Mouse (Mus musculus): ENCODE measurements at regions not wholly inside any gene's neighbourhood (a gene's known extent, or its start where the extent isn't known, plus 50 kb on each side); places are given as distances from the start of the nearest gene placed in this dataset.

GRCm38 (mm10) chrX:140269742-140270457 is 72.2 kb upstream of the Frmpd3 start:
- H3K9ac ChIP-seq (ENCODE audit: control insufficient read depth, low read depth, low read length, poor library complexity, severe bottlenecking): no peak overlapping the region
- H3K79me2 ChIP-seq (ENCODE audit: control insufficient read depth, insufficient read depth, low read length, poor library complexity): no peaks in the 10 kb centered on the region
- H3K4me3 ChIP-seq (ENCODE audit: control insufficient read depth in 1 of 2, insufficient read depth in 1 of 2, low read depth in 2 of 2, low read length in 2 of 2): no peak overlapping the region
- no peaks in the 10 kb centered on the region for H3K36me3 ChIP-seq (ENCODE audit: control insufficient read depth in 1 of 2, insufficient read depth in 2 of 2, low read length in 2 of 2)
- no peaks in the 10 kb centered on the region for H3K4me1 ChIP-seq (ENCODE audit: control insufficient read depth in 1 of 2, insufficient read depth in 2 of 2, low read length in 2 of 2)
- H3K27me3 ChIP-seq (ENCODE audit: control insufficient read depth in 1 of 2, insufficient read depth in 2 of 2, low read length in 2 of 2): peaks cover 6 to 17% of the 10 kb centered on the region in 2 experiments
- no peak overlapping the region for H3K27ac ChIP-seq (ENCODE audit: control insufficient read depth, low read depth, low read length)
- no peak for TF ChIP-seq MAFK (IDR thresholded peaks at IDR 0.05; ENCODE audit: borderline replicate concordance, low read depth, low read length)
- no peak for TF ChIP-seq SMC3 (IDR thresholded peaks at IDR 0.05; ENCODE audit: low read depth, low read length)
- no peak for TF ChIP-seq CHD1 (IDR thresholded peaks at IDR 0.05; ENCODE audit: low read depth, low read length)
- TF ChIP-seq NRF1 (IDR thresholded peaks at IDR 0.05; ENCODE audit: insufficient read depth, low read depth, low read length, poor library complexity, severe bottlenecking): no peak
- TF ChIP-seq MXI1 (IDR thresholded peaks at IDR 0.05; ENCODE audit: low read depth, low read length): no peak
- no peak for TF ChIP-seq NELFE (IDR thresholded peaks at IDR 0.05; ENCODE audit: low read depth, low read length)
- TF ChIP-seq ZNF384 (IDR thresholded peaks at IDR 0.05; ENCODE audit: low read depth, low read length): no peak
- no peak for TF ChIP-seq RAD21 (IDR thresholded peaks at IDR 0.05; ENCODE audit: low read depth, low read length)
- TF ChIP-seq KAT2A (conservative IDR thresholded peaks at IDR 0.05; ENCODE audit: low read depth, low read length): no peak
- TF ChIP-seq ETS1 (IDR thresholded peaks at IDR 0.05; ENCODE audit: low read depth, low read length): no peak
- no peak for TF ChIP-seq TCF12 (IDR thresholded peaks at IDR 0.05; ENCODE audit: low read depth, low read length)
- no peak for TF ChIP-seq GATA1 (IDR thresholded peaks at IDR 0.05; ENCODE audit: low read depth, low read length)
- no peak for DNase-seq (ENCODE audit: low read depth, low spot score)
- no peaks in the 10 kb centered on the region for H3K9me3 ChIP-seq (replicated peaks; ENCODE audit: insufficient read depth, low read length)

GRCm38 (mm10) chrX:140277327-140277947 is 64.6 kb upstream of the Frmpd3 start:
- H3K36me3 ChIP-seq (ENCODE audit: control insufficient read depth in 1 of 2, insufficient read depth in 2 of 2, low read length in 2 of 2): no peaks in the 10 kb centered on the region
- H3K9me3 ChIP-seq (replicated peaks; ENCODE audit: insufficient read depth, low read length): no peaks in the 10 kb centered on the region
- no peaks in the 10 kb centered on the region for H3K79me2 ChIP-seq (ENCODE audit: control insufficient read depth, insufficient read depth, low read length, poor library complexity)
- H3K4me3 ChIP-seq (ENCODE audit: control insufficient read depth in 1 of 2, insufficient read depth in 1 of 2, low read depth in 2 of 2, low read length in 2 of 2): no peak overlapping the region
- no peak for DNase-seq (ENCODE audit: low read depth, low spot score)
- no peak overlapping the region for H3K27ac ChIP-seq (ENCODE audit: control insufficient read depth, low read depth, low read length)
- H3K9ac ChIP-seq (ENCODE audit: control insufficient read depth, low read depth, low read length, poor library complexity, severe bottlenecking): no peak overlapping the region
- no peaks in the 10 kb centered on the region for H3K4me1 ChIP-seq (ENCODE audit: control insufficient read depth in 1 of 2, insufficient read depth in 2 of 2, low read length in 2 of 2)
- H3K27me3 ChIP-seq (ENCODE audit: control insufficient read depth in 1 of 2, insufficient read depth in 2 of 2, low read length in 2 of 2): peaks cover 0 to 8% of the 10 kb centered on the region in 2 experiments; a peak in 3 of 4 replicates
- TF ChIP-seq POLR2A (IDR thresholded peaks at IDR 0.05; ENCODE audit: control insufficient read depth in 1 of 2, insufficient read depth in 1 of 2, low read depth in 1 of 2, low read length in 2 of 2, poor library complexity in 1 of 2): no peak
- TF ChIP-seq TAL1 (IDR thresholded peaks at IDR 0.05; ENCODE audit: low read length): no peak
- no peak for TF ChIP-seq UBTF (IDR thresholded peaks at IDR 0.05; ENCODE audit: borderline replicate concordance, insufficient read depth, low read depth, low read length)
- TF ChIP-seq MAZ (IDR thresholded peaks at IDR 0.05; ENCODE audit: low read depth, low read length): no peak

Measured in MEL (cell line).